Mouse (Mus musculus): ENCODE results near the gene Shank2.

DNA sequence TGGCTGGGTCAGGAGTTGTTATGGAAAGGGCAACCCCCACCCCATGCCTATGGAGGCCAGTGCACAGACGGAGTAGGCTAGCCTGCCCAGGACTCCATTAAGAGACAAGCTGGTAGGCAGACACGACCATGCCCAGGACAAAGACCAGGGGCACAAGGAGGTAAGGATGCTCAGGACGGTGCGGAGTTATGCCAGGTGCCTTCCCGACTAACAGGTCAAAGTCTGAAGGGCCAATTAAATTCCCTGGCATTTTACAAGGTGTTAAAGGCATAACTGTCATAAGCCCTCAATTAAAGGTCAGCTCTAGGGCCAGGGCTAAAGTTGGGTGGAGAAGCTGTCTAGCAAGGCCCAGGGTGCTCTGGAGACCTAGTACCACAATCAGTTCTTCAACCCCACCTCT lies 467.0 kb downstream of the Shank2 start:
- TF ChIP-seq POLR2A (IDR thresholded peaks at IDR 0.05; ENCODE audit: insufficient read depth, low read depth, low read length) (no peak), EP300 (IDR thresholded peaks at IDR 0.05; ENCODE audit: insufficient read depth, low read depth, low read length) (no peak)

All from heart, adult 2 months (tissue).